Mouse (Mus musculus) liver, embryonic 11.5 days (tissue): Measurements from ENCODE around the gene Ppfia1. TPM values are rescaled to one million over a fixed set of nuclear protein-coding genes. Genes with fewer than 3 reads are reported as not detected.

ENCODE experiments used
- ATAC-seq: fragments of 200-750 bp; cut with Nextera tagmentation; replicated peaks from 2 replicates; pipeline ENCODE4 v1.8.0; 2017; ENCODE audit warnings: moderate number of reproducible peaks, mild to moderate bottlenecking, moderate TSS enrichment, moderate library complexity; ENCODE audit not compliant: low FRiP score
- DNase-seq: peaks from one replicate; pipeline ENCODE4 v3.0.0-alpha.2; 2017; ENCODE audit warnings: low spot score
- H3K27ac ChIP-seq: fragments of 300-500 bp; sonication (generic); 2 replicates; pipeline ENCODE4 v1.5.1; 2014; ENCODE audit warnings: mild to moderate bottlenecking, low read depth, low read length, control low read depth
- H3K27me3 ChIP-seq: fragments of 300-500 bp; sonication (generic); replicated peaks from 2 replicates; pipeline ENCODE4 v1.6.1; 2014; ENCODE audit warnings: low read length, mixed read lengths; ENCODE audit not compliant: control insufficient read depth, insufficient read depth
- H3K36me3 ChIP-seq: fragments of 300-500 bp; sonication (generic); 2 replicates; pipeline ENCODE4 v1.6.1; 2014; ENCODE audit warnings: mild to moderate bottlenecking, low read length, moderate library complexity, mixed read lengths; ENCODE audit not compliant: control insufficient read depth, insufficient read depth
- H3K4me1 ChIP-seq: fragments of 300-500 bp; sonication (generic); replicated peaks from 2 replicates; pipeline ENCODE4 v1.6.1; 2014; ENCODE audit warnings: low read length, mixed read lengths; ENCODE audit not compliant: control insufficient read depth, insufficient read depth
- H3K4me2 ChIP-seq: fragments of 300-500 bp; sonication (generic); 2 replicates; pipeline ENCODE4 v1.6.1; 2014; ENCODE audit warnings: mild to moderate bottlenecking, control low read depth, moderate library complexity
- H3K4me3 ChIP-seq: fragments of 300-500 bp; sonication (generic); 2 replicates; pipeline ENCODE4 v1.5.1; 2014; ENCODE audit warnings: low read depth, low read length, control low read depth
- H3K9ac ChIP-seq: fragments of 300-500 bp; sonication (generic); 2 replicates; pipeline ENCODE4 v1.6.1; 2014; ENCODE audit warnings: low read depth, low read length, control low read depth
- H3K9me3 ChIP-seq: fragments of 300-500 bp; sonication (generic); 2 replicates; pipeline ENCODE4 v1.6.1; 2016; ENCODE audit warnings: low read length, inconsistent platforms, mixed read lengths; ENCODE audit not compliant: control insufficient read depth
- WGBS: fragments of 180-500 bp; shearing (Covaris S2); extraction: QIAGEN DNeasy Blood & Tissue Kit; methylation state at CpG from one replicate; pipeline ENCODE4 v1.1.7; 2014; 5-methylcytosine and 5-hydroxymethylcytosine counted together
- polyA plus RNA-seq: library from polyadenylated mRNA; unstranded; fragments of >200 nt; fragmentation: Nextera tagmentation; extraction: Ambion mirVana; gene quantifications from 2 replicates; pipeline ENCODE4 v1.2.1, GENCODE M21; 2014

Ppfia1 gene
- polyA plus RNA-seq, 1 experiment from 2014 or later = 45.4 TPM

GRCm38 (mm10) chr7:144536367-144536766 lies 17.2 kb downstream of the Ppfia1 start:
- Histone ChIP-seq H3K9ac (no peak overlapping the region), H3K4me2 (no peak overlapping the region), H3K4me3 (no peak overlapping the region), H3K36me3 (no peaks in the 10 kb centered on the region), H3K27me3 (no peaks in the 10 kb centered on the region), H3K9me3 (no peaks in the 10 kb centered on the region), H3K27ac (no peak overlapping the region), H3K4me1 (peaks cover 33% of the 10 kb centered on the region)
- DNase-seq (no peak), ATAC-seq (no peak)
- WGBS = 67% methylated on average over 3 of the region's 3 CpGs

GRCm38 (mm10) chr7:144534773-144535172 lies 18.8 kb downstream of the Ppfia1 start:
- Histone ChIP-seq H3K27ac (no peak overlapping the region), H3K9me3 (no peaks in the 10 kb centered on the region), H3K4me2 (no peak overlapping the region), H3K27me3 (no peaks in the 10 kb centered on the region), H3K4me1 (peaks cover 35% of the 10 kb centered on the region), H3K9ac (no peak overlapping the region), H3K36me3 (no peaks in the 10 kb centered on the region), H3K4me3 (no peak overlapping the region)
- no peak for DNase-seq
- ATAC-seq = no peak
- 63% methylated on average over 3 of the region's 3 CpGs for WGBS

GRCm38 (mm10) chr7:144531585-144532378 lies 21.7 kb downstream of the Ppfia1 start:
- WGBS = 41% methylated on average over 7 of the region's 7 CpGs
- DNase-seq = no peak
- peaks cover 20% of the 10 kb centered on the region for H3K4me1 ChIP-seq
- H3K36me3 ChIP-seq = no peaks in the 10 kb centered on the region
- no peaks in the 10 kb centered on the region for H3K9me3 ChIP-seq
- ATAC-seq = no peak
- H3K9ac ChIP-seq = no peak overlapping the region
- H3K4me3 ChIP-seq = no peak overlapping the region
- H3K27me3 ChIP-seq = no peaks in the 10 kb centered on the region
- no peak overlapping the region for H3K27ac ChIP-seq
- no peak overlapping the region for H3K4me2 ChIP-seq

- H3K9ac ChIP-seq = no peak overlapping the region
- no peak overlapping the region for H3K27ac ChIP-seq
- no peak for ATAC-seq
- no peaks in the 10 kb centered on the region for H3K36me3 ChIP-seq
- 83% methylated on average over 3 of the region's 3 CpGs for WGBS
- no peaks in the 10 kb centered on the region for H3K9me3 ChIP-seq
- H3K27me3 ChIP-seq = no peaks in the 10 kb centered on the region
- H3K4me1 ChIP-seq = peaks cover 23% of the 10 kb centered on the region
- H3K4me2 ChIP-seq = no peak overlapping the region
- no peak overlapping the region for H3K4me3 ChIP-seq
- DNase-seq = no peak
Observed at GRCm38 (mm10) chr7:144529851-144530250, 23.7 kb downstream of the Ppfia1 start.

- no peak for DNase-seq
- no peak overlapping the region for H3K27ac ChIP-seq
Observed at GRCm38 (mm10) chr7:144527723-144528221, 25.8 kb downstream of the Ppfia1 start.

GRCm38 (mm10) chr7:144526649-144527048 lies 26.9 kb downstream of the Ppfia1 start:
- WGBS = 46% methylated on average over 2 of the region's 2 CpGs
- H3K4me1 ChIP-seq = peaks cover 31% of the 10 kb centered on the region
- no peaks in the 10 kb centered on the region for H3K27me3 ChIP-seq
- no peak overlapping the region for H3K4me3 ChIP-seq
- H3K4me2 ChIP-seq = no peak overlapping the region
- no peak overlapping the region for H3K9ac ChIP-seq
- H3K27ac ChIP-seq = no peak overlapping the region
- H3K9me3 ChIP-seq = no peaks in the 10 kb centered on the region
- no peaks in the 10 kb centered on the region for H3K36me3 ChIP-seq
- ATAC-seq (no peak), DNase-seq (no peak)

More at GRCm38 (mm10) chr7:144527723-144528221, 25.8 kb downstream of the Ppfia1 start:
- Histone ChIP-seq H3K4me3 (no peak overlapping the region), H3K9ac (no peak overlapping the region), H3K9me3 (no peaks in the 10 kb centered on the region), H3K4me1 (peaks cover 33% of the 10 kb centered on the region), H3K27me3 (no peaks in the 10 kb centered on the region), H3K36me3 (no peaks in the 10 kb centered on the region), H3K4me2 (no peak overlapping the region)
- no peak for ATAC-seq
- WGBS = 71% methylated on average over 1 of the region's 1 CpGs

GRCm38 (mm10) chr7:144524427-144525191 lies 28.9 kb downstream of the Ppfia1 start:
- Histone ChIP-seq H3K4me2 (no peak overlapping the region), H3K36me3 (no peaks in the 10 kb centered on the region), H3K9ac (no peak overlapping the region; the same call in 1 of the 2 replicates), H3K9me3 (no peaks in the 10 kb centered on the region), H3K27ac (peak overlapping the region; percentile 57; the same call in 1 of the 2 replicates), H3K4me1 (peaks cover 21% of the 10 kb centered on the region), H3K27me3 (no peaks in the 10 kb centered on the region), H3K4me3 (no peak overlapping the region)
- ATAC-seq = peak; percentile 25; the same call in 1 of the 2 replicates
- no peak for DNase-seq
- 50% methylated on average over 6 of the region's 6 CpGs for WGBS

- H3K4me3 ChIP-seq = no peak overlapping the region
- H3K27ac ChIP-seq = peak overlapping the region; percentile 81
- peaks cover 21% of the 10 kb centered on the region for H3K4me1 ChIP-seq
- DNase-seq (peak; percentile 49), ATAC-seq (peak; percentile 98)
- H3K36me3 ChIP-seq = peaks cover 7% of the 10 kb centered on the region; the same call in 1 of the 2 replicates
- no peaks in the 10 kb centered on the region for H3K9me3 ChIP-seq
- peak overlapping the region; percentile 45 for H3K4me2 ChIP-seq
- H3K27me3 ChIP-seq = no peaks in the 10 kb centered on the region
- peak overlapping the region; percentile 35; the same call in 1 of the 2 replicates for H3K9ac ChIP-seq
- WGBS = 41% methylated on average over 3 of the region's 3 CpGs
Observed at GRCm38 (mm10) chr7:144523415-144523814, 30.1 kb downstream of the Ppfia1 start.
